Mouse (Mus musculus) spleen, adult 2 months (tissue): ENCODE data around the gene Lysmd4.

Experiments
- CTCF ChIP-seq: fragments of 200-500 bp; IDR thresholded peaks from 2 replicates; pipeline ENCODE4 v1.5.1; 2011; ENCODE audit warnings: mild to moderate bottlenecking, inconsistent platforms; ENCODE audit not compliant: insufficient read depth, insufficient read length, insufficient replicate concordance; ENCODE audit errors: extremely low read depth
- POLR2A ChIP-seq: fragments of 200-500 bp; IDR thresholded peaks from 2 replicates; pipeline ENCODE4 v1.6.1; 2011; ENCODE audit warnings: low read depth, low read length, inconsistent platforms

GRCm38 (mm10) chr7:67307078-67307477 lies 84.7 kb downstream of the Lysmd4 start:
- no peak for TF ChIP-seq POLR2A
- TF ChIP-seq CTCF: no peak
